Mouse (Mus musculus) forebrain, embryonic 15.5 days (tissue): ENCODE results near the gene Pde4d. TPM values are rescaled to one million over a fixed set of nuclear protein-coding genes. Genes with fewer than 3 reads are reported as not detected.

ENCODE experiments used
- ATAC-seq: fragments of 200-750 bp; cut with Nextera tagmentation; replicated peaks from 2 replicates; pipeline ENCODE4 v1.8.0; 2017; ENCODE audit warnings: mild to moderate bottlenecking, moderate TSS enrichment, moderate library complexity
- H3K27ac ChIP-seq: fragments of 300-500 bp; sonication (generic); replicated peaks from 2 replicates; pipeline ENCODE4 v1.5.1; 2015; ENCODE audit warnings: mild to moderate bottlenecking, inconsistent platforms
- H3K27me3 ChIP-seq: fragments of 300-500 bp; sonication (generic); 2 replicates; pipeline ENCODE4 v1.6.1; 2015; ENCODE audit warnings: inconsistent platforms
- H3K36me3 ChIP-seq: fragments of 300-500 bp; sonication (generic); 2 replicates; pipeline ENCODE4 v1.6.1; 2015; ENCODE audit warnings: mild to moderate bottlenecking, inconsistent platforms
- H3K4me1 ChIP-seq: fragments of 300-500 bp; sonication (generic); 2 replicates; pipeline ENCODE4 v1.6.1; 2015; ENCODE audit warnings: inconsistent platforms
- H3K4me2 ChIP-seq: fragments of 300-500 bp; sonication (generic); replicated peaks from 2 replicates; pipeline ENCODE4 v1.6.1; 2015; ENCODE audit warnings: mild to moderate bottlenecking, inconsistent platforms
- H3K4me3 ChIP-seq: fragments of 300-500 bp; sonication (generic); 2 replicates; pipeline ENCODE4 v1.5.1; 2015; ENCODE audit warnings: mild to moderate bottlenecking, inconsistent platforms
- H3K9ac ChIP-seq: fragments of 300-500 bp; sonication (generic); replicated peaks from 2 replicates; pipeline ENCODE4 v1.6.1; 2015; ENCODE audit warnings: mild to moderate bottlenecking, inconsistent platforms
- H3K9me3 ChIP-seq: fragments of 300-500 bp; sonication (generic); 2 replicates; pipeline ENCODE4 v1.6.1; 2016; ENCODE audit warnings: inconsistent platforms
- WGBS: fragments of 180-500 bp; shearing (Covaris S2); methylation state at CpG from one replicate; pipeline ENCODE4 v1.1.7; 2015; ENCODE audit warnings: mixed read lengths; 5-methylcytosine and 5-hydroxymethylcytosine counted together
- polyA plus RNA-seq: library from polyadenylated mRNA; unstranded; fragments of >200 nt; fragmentation: Nextera tagmentation; extraction: Ambion mirVana; gene quantifications from 2 replicates; pipeline ENCODE4 v1.2.1, GENCODE M21; 2015

Pde4d gene
- polyA plus RNA-seq, 1 experiment from 2014 or later, result 16.3 TPM

- no peaks in the 10 kb centered on the region for H3K4me1 ChIP-seq
- no peaks in the 10 kb centered on the region for H3K36me3 ChIP-seq
- no peak overlapping the region for H3K9ac ChIP-seq
- no peaks in the 10 kb centered on the region for H3K27me3 ChIP-seq
- no peak overlapping the region for H3K4me3 ChIP-seq
- no peak overlapping the region for H3K27ac ChIP-seq
- 87% methylated on average over 6 of the region's 6 CpGs for WGBS
- no peak for ATAC-seq
- no peak overlapping the region for H3K4me2 ChIP-seq
- no peaks in the 10 kb centered on the region for H3K9me3 ChIP-seq
These were observed 87.2 kb downstream of the Pde4d start for GRCm38 (mm10) chr13:108536951-108537350.

- Histone ChIP-seq H3K4me2 (no peak overlapping the region), H3K27me3 (no peaks in the 10 kb centered on the region), H3K4me1 (no peaks in the 10 kb centered on the region), H3K36me3 (no peaks in the 10 kb centered on the region), H3K27ac (no peak overlapping the region), H3K4me3 (no peak overlapping the region), H3K9me3 (no peaks in the 10 kb centered on the region), H3K9ac (no peak overlapping the region)
- ATAC-seq, result no peak
- 81% methylated on average over 1 of the region's 1 CpGs for WGBS
These were observed 89.1 kb downstream of the Pde4d start for GRCm38 (mm10) chr13:108538760-108539369.

- Histone ChIP-seq H3K4me3 (no peak overlapping the region), H3K9me3 (no peaks in the 10 kb centered on the region), H3K27me3 (no peaks in the 10 kb centered on the region), H3K27ac (no peak overlapping the region), H3K4me1 (peaks cover 4% of the 10 kb centered on the region; the same call in 1 of the 2 replicates), H3K9ac (no peak overlapping the region), H3K36me3 (no peaks in the 10 kb centered on the region), H3K4me2 (no peak overlapping the region)
- ATAC-seq, result no peak
- WGBS, result 99% methylated on average over 3 of the region's 3 CpGs
These were observed 91.7 kb downstream of the Pde4d start for GRCm38 (mm10) chr13:108541488-108541887.

- peak; percentile 48; the same call in 1 of the 2 replicates for ATAC-seq
- Histone ChIP-seq H3K27me3 (no peaks in the 10 kb centered on the region), H3K4me2 (no peak overlapping the region), H3K4me3 (no peak overlapping the region), H3K4me1 (peaks cover 4% of the 10 kb centered on the region; the same call in 1 of the 2 replicates), H3K36me3 (no peaks in the 10 kb centered on the region), H3K9me3 (no peaks in the 10 kb centered on the region), H3K9ac (no peak overlapping the region), H3K27ac (no peak overlapping the region)
- WGBS, result 49% methylated on average over 5 of the region's 5 CpGs
These were observed 92.6 kb downstream of the Pde4d start for GRCm38 (mm10) chr13:108542342-108542761.

- no peak overlapping the region for H3K27ac ChIP-seq
- H3K4me2 ChIP-seq, result no peak overlapping the region
- no peaks in the 10 kb centered on the region for H3K4me1 ChIP-seq
- H3K27me3 ChIP-seq, result no peaks in the 10 kb centered on the region
- 80% methylated on average over 5 of the region's 5 CpGs for WGBS
- no peaks in the 10 kb centered on the region for H3K36me3 ChIP-seq
- no peak overlapping the region for H3K4me3 ChIP-seq
- H3K9me3 ChIP-seq, result no peaks in the 10 kb centered on the region
- no peak for ATAC-seq
- no peak overlapping the region for H3K9ac ChIP-seq
These were observed 102.5 kb downstream of the Pde4d start for GRCm38 (mm10) chr13:108552288-108552687.

- Histone ChIP-seq H3K27me3 (no peaks in the 10 kb centered on the region), H3K4me2 (no peak overlapping the region), H3K4me3 (no peak overlapping the region), H3K4me1 (no peaks in the 10 kb centered on the region), H3K9ac (no peak overlapping the region), H3K36me3 (no peaks in the 10 kb centered on the region), H3K27ac (no peak overlapping the region), H3K9me3 (no peaks in the 10 kb centered on the region)
- 86% methylated on average over 5 of the region's 5 CpGs for WGBS
- ATAC-seq, result no peak
These were observed 103.2 kb downstream of the Pde4d start for GRCm38 (mm10) chr13:108552995-108553394.

GRCm38 (mm10) chr13:108554901-108555300, 105.2 kb downstream of the Pde4d start:
- H3K9me3 ChIP-seq, result no peaks in the 10 kb centered on the region
- H3K4me2 ChIP-seq, result no peak overlapping the region
- H3K4me3 ChIP-seq, result no peak overlapping the region
- no peaks in the 10 kb centered on the region for H3K27me3 ChIP-seq
- no peak overlapping the region for H3K27ac ChIP-seq
- H3K9ac ChIP-seq, result no peak overlapping the region
- no peaks in the 10 kb centered on the region for H3K36me3 ChIP-seq
- ATAC-seq, result no peak
- no peaks in the 10 kb centered on the region for H3K4me1 ChIP-seq

- H3K9ac ChIP-seq, result no peak overlapping the region
- 71% methylated on average over 3 of the region's 3 CpGs for WGBS
These were observed 147.2 kb downstream of the Pde4d start for GRCm38 (mm10) chr13:108596938-108597337.

GRCm38 (mm10) chr13:108598673-108599072, 148.9 kb downstream of the Pde4d start:
- H3K4me2 ChIP-seq, result no peak overlapping the region
- H3K27me3 ChIP-seq, result no peaks in the 10 kb centered on the region
- H3K4me3 ChIP-seq, result no peak overlapping the region
- no peak overlapping the region for H3K27ac ChIP-seq
- H3K9me3 ChIP-seq, result no peaks in the 10 kb centered on the region
- H3K9ac ChIP-seq, result no peak overlapping the region
- peaks cover 5% of the 10 kb centered on the region for H3K4me1 ChIP-seq
- WGBS, result 43% methylated on average over 3 of the region's 3 CpGs
- ATAC-seq, result no peak
- H3K36me3 ChIP-seq, result no peaks in the 10 kb centered on the region

More at GRCm38 (mm10) chr13:108596938-108597337, 147.2 kb downstream of the Pde4d start:
- Histone ChIP-seq H3K36me3 (no peaks in the 10 kb centered on the region), H3K4me3 (no peak overlapping the region), H3K27me3 (no peaks in the 10 kb centered on the region), H3K9me3 (no peaks in the 10 kb centered on the region), H3K27ac (no peak overlapping the region), H3K4me1 (peaks cover 5% of the 10 kb centered on the region), H3K4me2 (no peak overlapping the region)
- ATAC-seq, result no peak

GRCm38 (mm10) chr13:108599186-108599900, 149.6 kb downstream of the Pde4d start:
- ATAC-seq, result no peak
- 41% methylated on average over 6 of the region's 6 CpGs for WGBS
- Histone ChIP-seq H3K9ac (no peak overlapping the region), H3K4me1 (peaks cover 5% of the 10 kb centered on the region), H3K4me2 (no peak overlapping the region), H3K27me3 (no peaks in the 10 kb centered on the region), H3K36me3 (no peaks in the 10 kb centered on the region), H3K27ac (no peak overlapping the region), H3K9me3 (no peaks in the 10 kb centered on the region), H3K4me3 (no peak overlapping the region)

- H3K4me3 ChIP-seq, result no peak overlapping the region
- ATAC-seq, result no peak
- H3K27ac ChIP-seq, result no peak overlapping the region
- no peak overlapping the region for H3K9ac ChIP-seq
- no peaks in the 10 kb centered on the region for H3K36me3 ChIP-seq
- H3K9me3 ChIP-seq, result no peaks in the 10 kb centered on the region
- no peaks in the 10 kb centered on the region for H3K27me3 ChIP-seq
- no peak overlapping the region for H3K4me2 ChIP-seq
- H3K4me1 ChIP-seq, result peaks cover 5% of the 10 kb centered on the region
- WGBS, result 98% methylated on average over 2 of the region's 2 CpGs
These were observed 151.3 kb downstream of the Pde4d start for GRCm38 (mm10) chr13:108601021-108601420.

GRCm38 (mm10) chr13:108603502-108603901, 153.8 kb downstream of the Pde4d start:
- H3K27me3 ChIP-seq, result no peaks in the 10 kb centered on the region
- no peaks in the 10 kb centered on the region for H3K9me3 ChIP-seq
- H3K4me2 ChIP-seq, result no peak overlapping the region
- WGBS, result 18% methylated on average over 1 of the region's 1 CpGs
- no peak overlapping the region for H3K9ac ChIP-seq
- no peak overlapping the region for H3K27ac ChIP-seq
- no peaks in the 10 kb centered on the region for H3K36me3 ChIP-seq
- no peak for ATAC-seq
- H3K4me3 ChIP-seq, result no peak overlapping the region
- peaks cover 5% of the 10 kb centered on the region for H3K4me1 ChIP-seq

GRCm38 (mm10) chr13:108604213-108604612, 154.5 kb downstream of the Pde4d start:
- Histone ChIP-seq H3K27me3 (no peaks in the 10 kb centered on the region), H3K36me3 (no peaks in the 10 kb centered on the region)
- no peak for ATAC-seq

More at GRCm38 (mm10) chr13:108604213-108604612, 154.5 kb downstream of the Pde4d start:
- no peak overlapping the region for H3K4me3 ChIP-seq
- peaks cover 3% of the 10 kb centered on the region for H3K4me1 ChIP-seq
- H3K27ac ChIP-seq, result no peak overlapping the region
- H3K9ac ChIP-seq, result no peak overlapping the region
- no peak overlapping the region for H3K4me2 ChIP-seq
- no peaks in the 10 kb centered on the region for H3K9me3 ChIP-seq
